In genomic region chr7:140036281-140037170, GRCm38 (mm10) we compare ENCODE assay signal across 7 mouse cellular contexts. TPM values are rescaled to one million over a fixed set of nuclear protein-coding genes. Genes with fewer than 3 reads are reported as not detected.
DNase-seq lines count a peak whose midpoint lies in the region; ATAC-seq lines count a peak whose summit lies in the region.

Gene Zfp511 (plus strand): TSS chr7:140036391.
Gene Tubgcp2 (minus strand): TSS chr7:140036669.

- WGBS in embryonic facial prominence, embryonic 12.5 days = 1% methylated on average over 65 of the region's 69 CpGs
- 2% methylated on average over 69 of the region's 69 CpGs for whole genome bisulfite sequencing in limb, embryonic 11.5 days
- WGBS in midbrain, embryonic 14.5 days = 1% methylated on average over 69 of the region's 69 CpGs

- peak within 1 kb of the TSS; percentile 88 for H3K27ac ChIP-seq in embryonic facial prominence, embryonic 12.5 days
- H3K27ac ChIP-seq in limb, embryonic 11.5 days (replicated peaks; ENCODE audit: low read depth, low read length) = peak within 1 kb of the TSS; percentile 75; the same call in 1 of the 2 replicates
- peak within 1 kb of the TSS; percentile 86 for H3K27ac ChIP-seq in midbrain, embryonic 14.5 days (replicated peaks; ENCODE audit: low read depth, low read length)

- peaks cover 30% of the 10 kb centered on the region for H3K36me3 ChIP-seq in embryonic facial prominence, embryonic 12.5 days
- peaks cover 4% of the 10 kb centered on the region for H3K36me3 ChIP-seq in limb, embryonic 11.5 days (ENCODE audit: control insufficient read depth, insufficient read depth, low read length)
- peaks cover 36% of the 10 kb centered on the region for H3K36me3 ChIP-seq in midbrain, embryonic 14.5 days (ENCODE audit: control insufficient read depth, insufficient read depth, low read length)

- H3K9ac ChIP-seq in embryonic facial prominence, embryonic 12.5 days = peak within 1 kb of the TSS; percentile 91
- peak within 1 kb of the TSS; percentile 88 for H3K9ac ChIP-seq in limb, embryonic 11.5 days (ENCODE audit: low read length)
- peak within 1 kb of the TSS; percentile 86 for H3K9ac ChIP-seq in midbrain, embryonic 14.5 days (replicated peaks; ENCODE audit: low read length)

- peak; percentile 96 for DNase-seq in adrenal gland, postnatal 25 days
- DNase-seq in heart, adult 11 months = peak; percentile 100
- DNase-seq in kidney, adult 18-20 months = peak; percentile 98
- peak; percentile 96 for DNase-seq in limb, embryonic 11.5 days (ENCODE audit: low spot score)
- DNase-seq in midbrain, embryonic 14.5 days = peak; percentile 95
- peak; percentile 92 to 95 for DNase-seq in spleen, adult 18-20 months

- no peaks in the 10 kb centered on the region for H3K9me3 ChIP-seq in embryonic facial prominence, embryonic 12.5 days
- H3K9me3 ChIP-seq in limb, embryonic 11.5 days (ENCODE audit: control insufficient read depth, low read length) = no peaks in the 10 kb centered on the region
- no peaks in the 10 kb centered on the region for H3K9me3 ChIP-seq in midbrain, embryonic 14.5 days (ENCODE audit: control insufficient read depth, low read length)

- no peaks in the 10 kb centered on the region for H3K27me3 ChIP-seq in embryonic facial prominence, embryonic 12.5 days
- H3K27me3 ChIP-seq in limb, embryonic 11.5 days (ENCODE audit: control insufficient read depth, insufficient read depth, low read length) = no peaks in the 10 kb centered on the region
- H3K27me3 ChIP-seq in midbrain, embryonic 14.5 days (ENCODE audit: control insufficient read depth, insufficient read depth, low read length) = no peaks in the 10 kb centered on the region

- peaks cover 19% of the 10 kb centered on the region for H3K4me1 ChIP-seq in embryonic facial prominence, embryonic 12.5 days
- peaks cover 9% of the 10 kb centered on the region; the same call in 1 of the 2 replicates for H3K4me1 ChIP-seq in limb, embryonic 11.5 days (ENCODE audit: control insufficient read depth, insufficient read depth, low read length)
- peaks cover 12% of the 10 kb centered on the region for H3K4me1 ChIP-seq in midbrain, embryonic 14.5 days (ENCODE audit: control insufficient read depth, insufficient read depth, low read length)

- H3K4me2 ChIP-seq in embryonic facial prominence, embryonic 12.5 days (replicated peaks) = peak within 1 kb of the TSS; percentile 78
- peak within 1 kb of the TSS; percentile 83 for H3K4me2 ChIP-seq in limb, embryonic 11.5 days (ENCODE audit: low read depth, severe bottlenecking)
- peak within 1 kb of the TSS; percentile 89 for H3K4me2 ChIP-seq in midbrain, embryonic 14.5 days (ENCODE audit: low read length)

- ATAC-seq in embryonic facial prominence, embryonic 12.5 days (ENCODE audit: insufficient number of reproducible peaks, insufficient read depth, low FRiP score, low TSS enrichment) = peak; percentile 95
- ATAC-seq in limb, embryonic 11.5 days (ENCODE audit: insufficient number of reproducible peaks, low FRiP score, low TSS enrichment, low read depth) = peak; percentile 98
- peak; percentile 95 for ATAC-seq in midbrain, embryonic 14.5 days (ENCODE audit: low FRiP score, low TSS enrichment)

- peak within 1 kb of the TSS; percentile 89 for H3K4me3 ChIP-seq in embryonic facial prominence, embryonic 12.5 days
- peak within 1 kb of the TSS; percentile 87 for H3K4me3 ChIP-seq in limb, embryonic 11.5 days (ENCODE audit: low read depth, low read length)
- H3K4me3 ChIP-seq in midbrain, embryonic 14.5 days (replicated peaks; ENCODE audit: low read depth, low read length) = peak within 1 kb of the TSS; percentile 82

RNA-seq across cellular contexts. Expression of gene Zfp511, which starts in this region (rescaled TPM):
- 24.5 and 26.2 TPM in 2 replicates for total RNA-seq in adrenal gland, postnatal 25 days (2021)
- polyA plus RNA-seq in embryonic facial prominence, embryonic 12.5 days (2016; fragmentation: Nextera tagmentation; extraction: Ambion mirVana) = 37.9 and 39.6 TPM in 2 replicates
- 42.1 and 45.0 TPM in 2 replicates for polyA plus RNA-seq in limb, embryonic 11.5 days (2014; fragmentation: Nextera tagmentation; extraction: Ambion mirVana)
- polyA plus RNA-seq in midbrain, embryonic 14.5 days (2014; fragmentation: Nextera tagmentation; extraction: Ambion mirVana) = 51.5 and 55.9 TPM in 2 replicates

RNA-seq across cellular contexts. Expression of gene Tubgcp2, which starts in this region (rescaled TPM):
- 21.1 and 31.8 TPM in 2 replicates for total RNA-seq in adrenal gland, postnatal 25 days (2021)
- 73.8 and 82.9 TPM in 2 replicates for polyA plus RNA-seq in embryonic facial prominence, embryonic 12.5 days (2016; fragmentation: Nextera tagmentation; extraction: Ambion mirVana)
- polyA plus RNA-seq in limb, embryonic 11.5 days (2014; fragmentation: Nextera tagmentation; extraction: Ambion mirVana) = 75.8 and 82.1 TPM in 2 replicates
- 58.6 and 64.7 TPM in 2 replicates for polyA plus RNA-seq in midbrain, embryonic 14.5 days (2014; fragmentation: Nextera tagmentation; extraction: Ambion mirVana)

Comparison
In these comparisons a context has a peak if more than half of its experiments do, and no peak if none do; other contexts are left out.
1. Peak in every context shown above with its lines: DNase-seq, ATAC-seq, H3K4me3 ChIP-seq and H3K27ac ChIP-seq.